Mouse (Mus musculus): ENCODE data around the gene Slc19a1.

Gene Slc19a1

GRCm38 (mm10) chr10:77031768-77032375, at the start of gene Slc19a1:
TSS of gene Slc19a1 (plus strand) at chr10:77032241.
- peak; percentile 75 to 78 for DNase-seq

- DNase-seq = no peak
Measured at GRCm38 (mm10) chr10:76988586-76988985, 43.5 kb upstream of the Slc19a1 start.

- DNase-seq = no peak
Measured at GRCm38 (mm10) chr10:76992456-76992855, 39.6 kb upstream of the Slc19a1 start.

- DNase-seq = peak; percentile 90 to 92
Measured at GRCm38 (mm10) chr10:76997759-76998513, 34.1 kb upstream of the Slc19a1 start.

- DNase-seq = no peak
Measured at GRCm38 (mm10) chr10:77004936-77005335, 27.1 kb upstream of the Slc19a1 start.

GRCm38 (mm10) chr10:77007433-77008108, 24.5 kb upstream of the Slc19a1 start:
- peak; percentile 81 to 82 for DNase-seq

- DNase-seq = peak; percentile 55 to 72
Measured at GRCm38 (mm10) chr10:77008109-77008561, 23.9 kb upstream of the Slc19a1 start.

GRCm38 (mm10) chr10:77008698-77009097, 23.3 kb upstream of the Slc19a1 start:
- no peak for DNase-seq

- DNase-seq = peak; percentile 65 to 88
Measured at GRCm38 (mm10) chr10:77011681-77012080, 20.4 kb upstream of the Slc19a1 start.

GRCm38 (mm10) chr10:77016080-77016479, 16.0 kb upstream of the Slc19a1 start:
- DNase-seq = no peak

- DNase-seq = no peak
Measured at GRCm38 (mm10) chr10:77016499-77016898, 15.5 kb upstream of the Slc19a1 start.

GRCm38 (mm10) chr10:77017061-77017460, 15.0 kb upstream of the Slc19a1 start:
- DNase-seq = no peak

GRCm38 (mm10) chr10:77017662-77018061, 14.4 kb upstream of the Slc19a1 start:
- peak in 1 of 2 experiments; percentile 67 for DNase-seq

- DNase-seq = peak; percentile 82 to 85
Measured at GRCm38 (mm10) chr10:77021399-77022052, 10.5 kb upstream of the Slc19a1 start.

GRCm38 (mm10) chr10:77022301-77023130, 9.5 kb upstream of the Slc19a1 start:
- DNase-seq = peak; percentile 83 to 92

GRCm38 (mm10) chr10:77024231-77024630, 7.8 kb upstream of the Slc19a1 start:
- no peak for DNase-seq

GRCm38 (mm10) chr10:77026944-77027343, 5.1 kb upstream of the Slc19a1 start:
- DNase-seq = peak; percentile 86 to 94

GRCm38 (mm10) chr10:77028782-77029296, 3.2 kb upstream of the Slc19a1 start:
- DNase-seq = peak in 1 of 2 experiments; percentile 38

GRCm38 (mm10) chr10:77029761-77030160, 2.3 kb upstream of the Slc19a1 start:
- peak; percentile 66 to 89 for DNase-seq

- no peak for DNase-seq
Measured at GRCm38 (mm10) chr10:77030666-77031065, 1.4 kb upstream of the Slc19a1 start.

- DNase-seq = peak; percentile 95 to 98
Measured at GRCm38 (mm10) chr10:77032591-77033322, 716 bp downstream of the Slc19a1 start.

Measured in kidney, postnatal 36 days (tissue).